Mouse (Mus musculus) forelimb bud, embryonic 11.5 days (tissue): Measurements from ENCODE around the gene Gm7544.
"Not testable (repeated sequence)": the region's sequence is repeated elsewhere in the genome, so short reads cannot be mapped to it uniquely, and the experiment has no call there.

Source experiments
- DNase-seq: peaks from one replicate; pipeline ENCODE4 v3.0.0-alpha.2; 2012; ENCODE audit warnings: low read depth, low spot score

The Gm7544 gene

DNA sequence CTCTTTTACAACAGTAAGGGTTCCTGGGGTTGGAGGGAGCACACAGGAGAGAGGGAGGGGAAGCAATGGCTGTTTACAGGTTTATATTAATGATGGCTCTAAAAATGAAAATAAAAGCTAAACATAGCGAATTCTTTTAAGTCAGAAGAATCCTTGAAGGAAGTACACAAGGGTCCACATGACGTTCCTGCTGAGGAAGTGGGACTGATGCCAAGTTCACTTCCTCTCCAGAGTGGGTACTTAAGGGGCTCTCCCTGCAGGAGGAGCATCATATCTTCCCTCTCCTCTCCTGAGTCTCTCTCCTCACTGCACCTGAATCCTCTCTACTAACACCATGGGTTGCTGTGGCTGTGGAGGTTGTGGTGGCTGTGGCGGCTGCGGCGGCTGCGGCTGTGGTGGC is 31.2 kb downstream of the Gm7544 start, which contains the start of gene A030014E15Rik:
A030014E15Rik (plus strand) TSS at position 268 of the 400 bp plus-strand sequence.
- no peak for DNase-seq

DNA sequence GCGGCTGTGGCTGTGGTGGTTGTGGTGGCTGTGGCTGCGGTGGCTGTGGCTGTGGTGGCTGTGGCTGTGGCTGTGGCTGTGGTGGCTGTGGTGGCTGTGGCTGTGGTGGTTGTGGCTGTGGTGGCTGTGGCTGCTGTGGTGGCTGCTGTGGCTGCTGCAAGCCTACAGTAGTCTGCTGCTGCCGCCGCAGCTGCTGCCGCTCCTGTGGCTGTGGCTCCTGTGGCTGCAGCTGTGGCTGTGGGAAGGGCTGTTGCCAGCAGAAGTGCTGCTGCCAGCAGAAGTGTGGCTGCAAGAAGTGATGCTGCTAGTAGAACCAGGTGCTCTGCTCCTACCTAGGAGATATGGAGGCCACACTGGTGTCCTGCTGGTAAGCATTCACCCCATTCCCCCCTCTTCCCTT is 42.4 kb downstream of the Gm7544 start:
- not testable (repeated sequence) for DNase-seq

DNA sequence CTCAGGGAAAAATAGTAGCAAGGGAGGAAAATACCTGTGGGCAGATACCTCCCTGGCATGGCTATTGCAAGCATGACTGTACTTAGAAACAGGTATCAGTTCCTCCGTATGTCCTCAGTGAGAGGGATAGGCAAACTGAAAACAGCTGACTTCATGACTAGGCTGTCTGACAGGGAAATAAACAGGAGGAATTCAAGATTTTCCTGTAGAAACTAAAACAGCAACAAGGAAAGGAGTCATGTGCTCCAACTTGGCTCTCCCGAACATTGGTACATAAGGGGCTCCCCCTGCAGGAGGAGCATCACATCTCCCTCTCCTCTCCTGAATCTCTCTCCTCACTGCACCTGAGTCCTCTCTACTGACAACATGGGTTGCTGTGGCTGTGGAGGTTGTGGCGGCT is 42.8 kb downstream of the Gm7544 start, which contains the start of gene A030005L19Rik:
A030005L19Rik (plus strand) TSS at position 301 of the 400 bp plus-strand sequence.
- DNase-seq: no peak

DNA sequence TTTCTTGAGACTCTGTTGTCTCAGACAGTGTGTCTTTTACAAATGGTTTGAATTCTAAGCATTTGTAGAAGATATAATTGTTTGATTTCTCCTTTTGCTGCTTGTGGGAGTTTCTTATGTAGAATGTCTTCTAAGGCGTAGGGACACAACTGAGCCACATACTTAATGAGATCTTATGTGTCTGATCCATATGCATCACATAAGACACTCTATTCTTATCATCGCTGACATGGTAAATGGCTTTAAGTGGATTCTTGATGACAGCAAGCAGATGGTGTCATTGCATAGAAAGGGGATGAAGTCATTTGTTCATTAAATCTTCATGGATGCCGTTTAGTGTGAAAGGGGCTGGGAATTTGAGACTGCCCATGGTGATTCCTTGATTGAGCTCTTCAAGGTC is 49.9 kb downstream of the Gm7544 start:
- no peak for DNase-seq
